Mouse (Mus musculus) lung, postnatal 0 days (tissue): Measurements from ENCODE around the gene Plekhm1.

Experiments
- CTCF ChIP-seq: IDR thresholded peaks from 2 replicates; pipeline ENCODE4 v1.5.1; 2016; ENCODE audit warnings: antibody characterized with exemption, mild to moderate bottlenecking
- EP300 ChIP-seq: IDR thresholded peaks from 2 replicates; pipeline ENCODE4 v1.6.1; 2016; ENCODE audit warnings: antibody characterized with exemption, mild to moderate bottlenecking, control low read depth

- no peak for TF ChIP-seq CTCF
- TF ChIP-seq EP300: no peak
These were observed 94.4 kb downstream of the Plekhm1 start for GRCm38 (mm10) chr11:103318042-103318441.
